Mouse (Mus musculus): ENCODE measurements at regions not wholly inside any gene's neighbourhood (a gene's known extent, or its start where the extent isn't known, plus 50 kb on each side); places are given as distances from the start of the nearest gene placed in this dataset.

DNA sequence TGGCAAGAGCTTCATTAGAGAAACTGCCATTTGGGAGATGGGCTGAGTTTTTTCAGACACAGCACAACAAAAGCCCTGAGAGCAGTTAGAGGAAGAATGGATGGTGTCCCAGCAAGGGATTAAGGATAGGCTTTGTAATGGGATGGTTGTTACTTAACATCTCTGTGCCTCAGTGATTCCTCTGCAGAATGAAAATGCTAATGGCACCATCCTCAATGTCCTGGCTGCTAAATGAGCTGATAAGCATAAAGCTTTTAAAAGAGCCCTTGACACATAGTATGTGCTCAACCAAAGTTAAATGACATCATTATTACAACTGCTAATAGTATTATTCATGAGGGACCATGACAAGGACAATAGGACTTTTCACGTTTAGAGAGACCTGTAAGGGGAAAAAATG, 764.7 kb downstream of the Stim2 start:
- no peak for TF ChIP-seq POLR2A (IDR thresholded peaks at IDR 0.05; ENCODE audit: extremely low read depth, insufficient read depth, low read length)
- no peak for TF ChIP-seq CTCF (IDR thresholded peaks at IDR 0.05; ENCODE audit: extremely low read depth, insufficient read depth, low read length)

Data from cortical plate, adult 2 months (tissue).